Mouse (Mus musculus) stomach, postnatal 0 days (tissue): Measurements from ENCODE around the gene Fut1.
"Not testable (repeated sequence)": the region's sequence is repeated elsewhere in the genome, so short reads cannot be mapped to it uniquely, and the experiment has no call there.

Experiments used
- CTCF ChIP-seq: IDR thresholded peaks from 2 replicates; pipeline ENCODE4 v1.5.1; 2016; ENCODE audit warnings: antibody characterized with exemption, low read depth, mild to moderate bottlenecking, moderate library complexity
- EP300 ChIP-seq: optimal IDR thresholded peaks from 2 replicates; pipeline ENCODE3; 2016; ENCODE audit warnings: antibody characterized with exemption

GRCm38 (mm10) chr7:45650484-45650883 is 33.4 kb downstream of the Fut1 start:
- not testable (repeated sequence) for TF ChIP-seq CTCF, EP300
